Mouse (Mus musculus) liver, postnatal 0 days (tissue): ENCODE measurements around the gene Fcer1g.
A peak's percentile ranks its signal among the peaks of the same experiment; 100 is the strongest.

Experiments
- CTCF ChIP-seq: sonication (generic); IDR thresholded peaks from 2 replicates; pipeline ENCODE4 v1.5.1; 2016; ENCODE audit warnings: antibody characterized with exemption, low read depth
- EP300 ChIP-seq: IDR thresholded peaks from 2 replicates; pipeline ENCODE4 v1.6.1; 2016; ENCODE audit warnings: antibody characterized with exemption, low read depth, mild to moderate bottlenecking

DNA sequence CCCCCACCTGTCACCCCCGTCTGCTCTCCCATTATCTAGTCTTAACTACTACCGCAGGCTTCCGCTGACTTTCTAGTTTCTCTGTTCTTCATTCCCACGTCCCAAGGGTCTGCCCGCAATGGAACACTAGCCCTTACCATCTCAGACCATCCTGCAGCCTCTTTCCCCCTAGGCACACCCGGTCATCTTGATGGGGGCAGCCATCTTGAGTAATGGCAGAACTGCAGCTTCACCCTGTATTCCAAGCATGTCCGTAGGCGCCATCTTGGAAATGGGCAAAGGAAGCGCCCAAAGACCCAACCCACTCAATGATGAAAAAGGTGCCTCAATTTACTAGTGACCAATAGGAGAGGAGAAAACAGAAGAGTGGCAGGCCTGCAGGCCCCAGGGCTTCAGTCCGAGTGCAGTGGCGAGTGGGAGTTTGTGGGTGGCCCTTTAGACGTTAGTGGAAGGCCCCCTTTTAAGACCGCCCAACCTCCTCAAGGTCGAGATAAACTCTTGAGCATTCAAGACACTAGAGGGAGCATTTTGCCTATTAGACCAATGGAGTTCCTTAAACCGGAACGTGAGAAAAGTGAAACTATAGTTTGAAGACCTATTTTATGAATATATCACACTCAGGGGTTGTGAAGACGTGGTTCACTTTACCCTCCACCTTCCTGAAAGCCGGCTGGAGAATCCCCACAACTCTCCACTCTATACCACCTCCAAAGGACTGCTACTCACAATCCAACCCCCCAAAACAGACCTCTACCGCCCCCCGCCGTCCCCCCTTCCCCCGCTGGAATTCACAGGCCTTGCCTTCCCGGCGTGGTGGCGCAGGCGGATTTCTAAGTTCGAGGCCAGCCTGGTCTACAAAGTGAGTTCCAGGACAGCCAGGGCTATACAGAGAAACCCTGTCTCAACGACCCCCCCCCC is 11.7 kb downstream of the Fcer1g start, which contains the start of gene Tomm40l:
- no peak; the same call in 1 of the 2 replicates for TF ChIP-seq EP300
- TF ChIP-seq CTCF: peak; percentile 80
